Mouse (Mus musculus): ENCODE measurements around the gene Cops2. TPM values are rescaled to one million over a fixed set of nuclear protein-coding genes. Genes with fewer than 3 reads are reported as not detected.

Cops2 gene
- polyA plus RNA-seq, 2 experiments: 49.4 to 50.4 TPM

GRCm38 (mm10) chr2:125870159-125870558 lies 11.2 kb upstream of the Cops2 start:
- WGBS (ENCODE audit: insufficient replicate concordance): 69% methylated on average over 3 of the region's 3 CpGs
- no peak for ATAC-seq (ENCODE audit: insufficient read depth)
- H3K9ac ChIP-seq (replicated peaks): no peak overlapping the region
- H3K36me3 ChIP-seq (replicated peaks; ENCODE audit: control insufficient read depth, insufficient read depth, low read depth): no peaks in the 10 kb centered on the region
- no peak for TF ChIP-seq CTCF (IDR thresholded peaks at IDR 0.05; ENCODE audit: low read depth)
- TF ChIP-seq EP300 (IDR thresholded peaks at IDR 0.05; ENCODE audit: low read depth): no peak
- H3K4me2 ChIP-seq (ENCODE audit: low read depth): no peak overlapping the region
- H3K27ac ChIP-seq: no peak overlapping the region
- H3K4me1 ChIP-seq (replicated peaks; ENCODE audit: control insufficient read depth in 2 of 2, insufficient read depth in 2 of 2, low read length in 1 of 2): peaks cover 13 to 16% of the 10 kb centered on the region in 2 experiments
- DNase-seq (ENCODE audit: low read depth in 3 of 3, low spot score in 3 of 3): no peak
- no peaks in the 10 kb centered on the region for H3K9me3 ChIP-seq (ENCODE audit: control insufficient read depth, low read length)
- no peak overlapping the region for H3K4me3 ChIP-seq (ENCODE audit: insufficient read depth in 1 of 2, low read depth in 2 of 2, low read length in 2 of 2)
- H3K27me3 ChIP-seq (ENCODE audit: control insufficient read depth, insufficient read depth, low read length): no peaks in the 10 kb centered on the region

GRCm38 (mm10) chr2:125868301-125868700 lies 9.4 kb upstream of the Cops2 start:
- H3K36me3 ChIP-seq (replicated peaks; ENCODE audit: control insufficient read depth, insufficient read depth, low read depth): no peaks in the 10 kb centered on the region
- no peak overlapping the region for H3K27ac ChIP-seq
- no peaks in the 10 kb centered on the region for H3K9me3 ChIP-seq (ENCODE audit: control insufficient read depth, low read length)
- no peak overlapping the region for H3K9ac ChIP-seq (replicated peaks)
- H3K4me3 ChIP-seq (ENCODE audit: insufficient read depth in 1 of 2, low read depth in 2 of 2, low read length in 2 of 2): no peak overlapping the region
- H3K4me2 ChIP-seq (ENCODE audit: low read depth): no peak overlapping the region
- H3K4me1 ChIP-seq (replicated peaks; ENCODE audit: control insufficient read depth in 2 of 2, insufficient read depth in 2 of 2, low read length in 1 of 2): peaks cover 30 to 33% of the 10 kb centered on the region in 2 experiments
- no peak for DNase-seq (ENCODE audit: low read depth in 3 of 3, low spot score in 3 of 3)
- no peak for TF ChIP-seq CTCF (IDR thresholded peaks at IDR 0.05; ENCODE audit: low read depth)
- TF ChIP-seq EP300 (IDR thresholded peaks at IDR 0.05; ENCODE audit: low read depth): no peak
- ATAC-seq (ENCODE audit: insufficient read depth): no peak
- 59% methylated on average over 3 of the region's 3 CpGs for WGBS (ENCODE audit: insufficient replicate concordance)
- no peaks in the 10 kb centered on the region for H3K27me3 ChIP-seq (ENCODE audit: control insufficient read depth, insufficient read depth, low read length)

GRCm38 (mm10) chr2:125866058-125866740 lies 7.3 kb upstream of the Cops2 start:
- DNase-seq (ENCODE audit: low read depth in 3 of 3, low spot score in 3 of 3): no peak
- Histone ChIP-seq H3K36me3 (replicated peaks; ENCODE audit: control insufficient read depth, insufficient read depth, low read depth) (no peaks in the 10 kb centered on the region), H3K4me3 (ENCODE audit: insufficient read depth in 1 of 2, low read depth in 2 of 2, low read length in 2 of 2) (peak overlapping the region; percentile 61), H3K27ac (no peak overlapping the region), H3K27me3 (ENCODE audit: control insufficient read depth, insufficient read depth, low read length) (no peaks in the 10 kb centered on the region), H3K9me3 (ENCODE audit: control insufficient read depth, low read length) (no peaks in the 10 kb centered on the region), H3K4me1 (replicated peaks; ENCODE audit: control insufficient read depth in 2 of 2, insufficient read depth in 2 of 2, low read length in 1 of 2) (peaks cover 32 to 37% of the 10 kb centered on the region in 2 experiments), H3K4me2 (ENCODE audit: low read depth) (peak overlapping the region; percentile 82), H3K9ac (replicated peaks) (peak overlapping the region; percentile 53)
- TF ChIP-seq EP300 (IDR thresholded peaks at IDR 0.05; ENCODE audit: low read depth) (no peak), CTCF (IDR thresholded peaks at IDR 0.05; ENCODE audit: low read depth) (no peak)
- ATAC-seq (ENCODE audit: insufficient read depth): peak; percentile 68
- WGBS (ENCODE audit: insufficient replicate concordance): 4% methylated on average over 23 of the region's 23 CpGs

- ATAC-seq (ENCODE audit: insufficient read depth) (no peak), DNase-seq (ENCODE audit: low read depth in 3 of 3, low spot score in 3 of 3) (no peak)
- peaks cover 32 to 37% of the 10 kb centered on the region in 2 experiments for H3K4me1 ChIP-seq (replicated peaks; ENCODE audit: control insufficient read depth in 2 of 2, insufficient read depth in 2 of 2, low read length in 1 of 2)
- TF ChIP-seq CTCF (IDR thresholded peaks at IDR 0.05; ENCODE audit: low read depth): no peak
- no peak for TF ChIP-seq EP300 (IDR thresholded peaks at IDR 0.05; ENCODE audit: low read depth)
- peak overlapping the region in 1 of 2 experiments; percentile 61; a peak in 1 of 4 replicates for H3K4me3 ChIP-seq (ENCODE audit: insufficient read depth in 1 of 2, low read depth in 2 of 2, low read length in 2 of 2)
- H3K9me3 ChIP-seq (ENCODE audit: control insufficient read depth, low read length): no peaks in the 10 kb centered on the region
- no peak overlapping the region for H3K27ac ChIP-seq
- H3K27me3 ChIP-seq (ENCODE audit: control insufficient read depth, insufficient read depth, low read length): no peaks in the 10 kb centered on the region
- peak overlapping the region; percentile 82 for H3K4me2 ChIP-seq (ENCODE audit: low read depth)
- H3K9ac ChIP-seq (replicated peaks): no peak overlapping the region
- no peaks in the 10 kb centered on the region for H3K36me3 ChIP-seq (replicated peaks; ENCODE audit: control insufficient read depth, insufficient read depth, low read depth)
Observed at GRCm38 (mm10) chr2:125865585-125865984, 6.6 kb upstream of the Cops2 start.

GRCm38 (mm10) chr2:125864551-125864950 lies 5.6 kb upstream of the Cops2 start:
- 54% methylated on average over 1 of the region's 1 CpGs for whole genome bisulfite sequencing (ENCODE audit: insufficient replicate concordance)
- no peak overlapping the region for H3K9ac ChIP-seq (replicated peaks)
- H3K27me3 ChIP-seq (ENCODE audit: control insufficient read depth, insufficient read depth, low read length): no peaks in the 10 kb centered on the region
- DNase-seq (ENCODE audit: low read depth in 3 of 3, low spot score in 3 of 3) (peak in 2 of 3 experiments; percentile 48 to 61), ATAC-seq (ENCODE audit: insufficient read depth) (peak; percentile 80)
- H3K4me1 ChIP-seq (replicated peaks; ENCODE audit: control insufficient read depth in 2 of 2, insufficient read depth in 2 of 2, low read length in 1 of 2): peaks cover 32 to 37% of the 10 kb centered on the region in 2 experiments
- H3K9me3 ChIP-seq (ENCODE audit: control insufficient read depth, low read length): no peaks in the 10 kb centered on the region
- H3K36me3 ChIP-seq (replicated peaks; ENCODE audit: control insufficient read depth, insufficient read depth, low read depth): no peaks in the 10 kb centered on the region
- peak overlapping the region; percentile 61 for H3K27ac ChIP-seq
- H3K4me2 ChIP-seq (ENCODE audit: low read depth): peak overlapping the region; percentile 47
- H3K4me3 ChIP-seq (ENCODE audit: insufficient read depth in 1 of 2, low read depth in 2 of 2, low read length in 2 of 2): no peak overlapping the region
- TF ChIP-seq EP300 (IDR thresholded peaks at IDR 0.05; ENCODE audit: low read depth) (peak; percentile 85), CTCF (IDR thresholded peaks at IDR 0.05; ENCODE audit: low read depth) (peak; percentile 24; the same call in 1 of the 2 replicates)
